Mouse (Mus musculus) bone marrow, adult 2 months (tissue): ENCODE measurements at regions not wholly inside any gene's neighbourhood (a gene's known extent, or its start where the extent isn't known, plus 50 kb on each side); places are given as distances from the start of the nearest gene placed in this dataset.

Experiments
- H3K27ac ChIP-seq: fragments of 200-500 bp; 2 replicates; pipeline ENCODE4 v1.5.1; 2012; ENCODE audit warnings: low read depth, mild to moderate bottlenecking, control low read depth, inconsistent platforms, low read length; ENCODE audit not compliant: control insufficient read depth, poor library complexity, insufficient read depth
- H3K4me1 ChIP-seq: fragments of 200-500 bp; 2 replicates; pipeline ENCODE4 v1.6.1; 2011; ENCODE audit warnings: low read length; ENCODE audit not compliant: control insufficient read depth, insufficient read depth
- H3K4me3 ChIP-seq: fragments of 200-500 bp; replicated peaks from 2 replicates; pipeline ENCODE3; 2011; ENCODE audit warnings: mild to moderate bottlenecking, low read depth, low read length, control low read depth; ENCODE audit not compliant: control insufficient read depth
- CTCF ChIP-seq: fragments of 200-500 bp; IDR thresholded peaks from 2 replicates; pipeline ENCODE4 v1.5.1; 2011; ENCODE audit warnings: low read length, control low read depth; ENCODE audit not compliant: control insufficient read depth, insufficient read depth
- POLR2A ChIP-seq: fragments of 200-500 bp; IDR thresholded peaks from 2 replicates; pipeline ENCODE4 v1.6.1; 2011; ENCODE audit warnings: low read depth, mild to moderate bottlenecking, control low read depth, low read length, borderline replicate concordance; ENCODE audit not compliant: control insufficient read depth
- WGBS: fragments of 180-500 bp; shearing (Covaris S2); methylation state at CpG from one replicate; pipeline ENCODE4 v1.1.7; 2018; 5-methylcytosine and 5-hydroxymethylcytosine counted together

DNA sequence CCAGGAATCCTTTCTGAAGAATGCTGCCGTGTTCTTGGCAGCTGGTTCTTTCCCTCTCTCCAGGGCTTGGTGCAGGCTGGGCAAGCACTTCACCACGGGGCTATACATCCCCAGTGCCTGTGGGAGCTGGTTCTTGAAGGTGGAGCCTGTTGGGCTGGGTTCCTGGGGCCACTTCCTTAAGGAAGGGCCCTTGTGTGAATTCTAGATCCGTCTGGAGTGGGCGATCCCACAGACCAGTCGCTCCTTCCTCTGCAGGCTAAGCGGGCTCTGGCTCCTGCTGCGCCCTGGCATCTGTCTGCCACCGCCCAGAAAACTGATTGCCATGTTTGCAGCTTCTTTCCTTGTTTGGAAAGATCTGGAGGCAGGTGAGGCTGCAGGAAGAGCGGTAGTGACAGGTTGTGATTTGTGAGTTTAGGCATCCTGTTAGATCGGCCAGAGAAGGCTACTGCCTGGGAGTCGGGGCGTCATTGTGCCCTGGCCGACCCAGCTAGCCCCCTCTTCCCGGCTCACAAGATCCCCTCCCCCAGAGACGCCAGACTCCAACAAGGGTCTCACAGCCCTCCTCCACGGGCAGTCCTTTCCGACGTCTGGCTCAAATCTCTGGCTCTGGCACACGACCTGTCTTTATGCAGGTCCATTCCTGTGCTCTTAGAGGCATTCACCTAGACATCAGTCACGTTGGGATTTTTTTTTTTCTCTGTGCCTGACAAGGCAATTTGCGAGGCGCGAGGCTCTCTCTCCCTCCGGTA is 135.6 kb downstream of the Nectin1 start:
- Histone ChIP-seq H3K4me1 (no peaks in the 10 kb centered on the region), H3K4me3 (no peak overlapping the region), H3K27ac (no peak overlapping the region)
- WGBS: 7% methylated on average over 24 of the region's 24 CpGs
- TF ChIP-seq CTCF: no peak
- TF ChIP-seq POLR2A: no peak

DNA sequence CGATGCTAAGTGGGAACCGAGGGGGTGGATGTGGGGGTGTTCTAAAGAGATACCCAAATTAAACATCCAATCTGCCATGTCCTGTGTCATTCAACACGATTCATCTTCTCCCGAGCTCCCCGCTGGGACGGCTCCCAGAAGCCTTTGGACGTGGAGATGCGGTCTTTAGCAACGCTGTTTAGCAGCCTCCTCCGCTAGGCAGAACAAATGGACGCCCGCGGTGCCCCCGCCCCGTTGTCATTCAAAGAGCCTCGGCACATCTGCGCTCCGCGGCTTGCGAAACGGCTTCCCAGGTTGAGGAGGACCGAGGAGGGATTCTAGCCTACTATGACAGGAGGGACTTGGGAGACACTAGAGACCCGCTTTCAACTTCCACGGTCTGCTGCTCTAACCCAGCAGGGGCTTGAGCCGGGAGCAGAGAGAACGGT is 136.2 kb downstream of the Nectin1 start:
- Histone ChIP-seq H3K27ac (no peak overlapping the region), H3K4me1 (no peaks in the 10 kb centered on the region), H3K4me3 (no peak overlapping the region)
- TF ChIP-seq POLR2A (no peak), CTCF (no peak)
- 3% methylated on average over 26 of the region's 26 CpGs for WGBS

DNA sequence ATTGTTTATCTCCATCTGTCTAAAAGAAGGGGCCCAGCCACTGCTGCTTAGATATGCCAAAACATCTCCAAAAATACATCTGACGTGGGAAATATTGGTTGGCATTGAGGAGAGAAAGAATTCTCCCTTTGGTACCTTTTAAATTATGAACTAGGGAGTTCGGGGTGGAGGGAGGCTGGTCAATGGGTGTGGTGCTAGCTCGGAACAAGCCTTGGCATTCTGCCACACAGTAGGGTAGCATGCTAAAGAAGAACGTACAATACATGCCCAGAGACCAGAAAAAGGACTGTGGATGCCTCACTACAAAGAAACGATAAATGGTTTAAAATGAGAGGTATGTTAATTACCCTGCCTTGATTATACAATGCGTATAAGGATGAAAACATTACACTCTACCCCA is 149.3 kb downstream of the Nectin1 start:
- no peaks in the 10 kb centered on the region for H3K4me1 ChIP-seq
- TF ChIP-seq POLR2A: no peak
- no peak for TF ChIP-seq CTCF
- 69% methylated on average over 6 of the region's 6 CpGs for WGBS
- no peak overlapping the region for H3K4me3 ChIP-seq
- no peak overlapping the region for H3K27ac ChIP-seq

DNA sequence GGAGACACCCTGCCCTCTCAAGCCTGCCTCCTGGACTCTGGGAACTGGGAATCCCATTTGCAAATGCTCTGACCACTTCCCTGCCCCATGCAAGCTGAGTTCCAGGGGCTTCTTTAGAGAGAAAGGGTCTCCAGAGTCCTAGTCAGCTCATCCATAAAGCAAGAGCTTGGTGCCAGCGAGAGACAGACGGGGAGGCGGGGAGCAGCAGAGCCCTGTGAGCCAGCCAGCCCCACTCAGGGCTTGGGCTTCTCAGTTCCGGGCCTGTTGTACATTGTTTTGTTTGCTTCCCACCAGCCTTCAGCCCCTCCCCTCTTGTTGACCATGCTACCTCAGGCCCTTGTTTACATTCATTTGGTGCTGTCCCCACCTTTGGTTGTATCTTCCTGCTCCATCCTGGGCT is 143.9 kb upstream of the Thy1 start:
- TF ChIP-seq CTCF (no peak), POLR2A (no peak)
- no peaks in the 10 kb centered on the region for H3K4me1 ChIP-seq
- H3K4me3 ChIP-seq: no peak overlapping the region
- 44% methylated on average over 4 of the region's 4 CpGs for WGBS
- H3K27ac ChIP-seq: no peak overlapping the region

DNA sequence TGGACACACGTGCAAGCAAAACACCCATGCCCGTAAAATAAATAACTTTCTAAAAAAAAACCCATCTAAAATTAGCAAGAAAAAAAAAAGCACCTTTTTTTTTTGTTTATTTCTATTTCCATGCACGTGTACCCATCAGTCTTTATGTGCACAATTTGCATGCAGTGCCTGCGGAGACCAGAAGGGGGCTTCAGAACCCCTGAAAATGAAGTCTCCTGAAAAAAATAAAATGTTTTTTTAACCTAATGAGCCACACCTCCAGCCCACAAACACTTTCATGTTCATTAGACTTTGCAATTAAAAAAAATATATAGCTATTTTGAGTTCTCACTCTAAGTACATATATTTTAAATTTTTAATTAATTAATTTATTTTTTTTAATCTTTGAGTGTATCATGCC is 134.9 kb upstream of the Thy1 start:
- 79% methylated on average over 4 of the region's 4 CpGs for WGBS
- Histone ChIP-seq H3K4me3 (no peak overlapping the region), H3K4me1 (no peaks in the 10 kb centered on the region), H3K27ac (no peak overlapping the region)
- TF ChIP-seq POLR2A (no peak), CTCF (no peak)

DNA sequence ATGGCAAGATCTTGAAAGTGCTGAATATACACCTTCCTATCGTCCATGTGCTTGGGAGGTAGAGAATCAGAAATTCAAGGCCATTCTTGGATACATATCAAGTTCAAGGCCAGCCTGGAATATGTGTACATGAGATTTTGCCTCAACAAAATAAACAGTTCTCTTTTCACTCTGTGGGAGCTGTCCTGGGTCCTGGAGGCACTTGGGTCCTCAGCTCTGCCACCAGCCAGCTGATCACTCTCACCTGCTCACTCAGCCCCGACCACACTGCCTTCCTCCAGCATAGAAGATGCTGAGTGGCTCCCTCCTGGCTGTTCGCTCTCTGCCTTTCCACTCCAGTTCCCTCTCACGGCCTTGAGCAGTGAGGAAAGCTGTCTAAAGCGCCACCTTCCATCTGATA is 128.2 kb upstream of the Thy1 start:
- WGBS: 53% methylated on average over 5 of the region's 5 CpGs

DNA sequence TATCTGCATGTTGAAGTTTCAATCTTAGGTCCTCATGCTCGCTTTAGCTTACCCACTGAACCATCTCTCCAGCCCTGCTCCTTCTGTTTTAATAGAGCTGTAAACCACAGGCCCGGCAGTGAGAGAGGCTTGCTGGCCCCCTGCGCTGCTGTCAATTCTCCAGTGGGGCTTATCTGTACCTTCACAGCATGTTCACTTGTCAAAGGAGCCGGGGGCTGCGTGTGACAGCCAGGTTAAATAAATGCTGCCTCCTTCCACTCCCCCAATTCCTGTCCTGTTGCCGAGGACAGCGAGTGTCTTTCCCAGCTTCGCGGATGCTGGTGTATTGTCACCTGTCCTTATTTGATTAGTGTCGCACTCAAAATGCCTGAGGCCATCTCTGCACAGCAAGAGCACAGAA is 125.7 kb upstream of the Thy1 start:
- WGBS: 50% methylated on average over 10 of the region's 10 CpGs
- no peak overlapping the region for H3K4me3 ChIP-seq
- no peak overlapping the region for H3K27ac ChIP-seq
- TF ChIP-seq CTCF (no peak), POLR2A (no peak)
- H3K4me1 ChIP-seq: no peaks in the 10 kb centered on the region

More for the DNA sequence above, 128.2 kb upstream of the Thy1 start:
- H3K27ac ChIP-seq: no peak overlapping the region
- no peaks in the 10 kb centered on the region for H3K4me1 ChIP-seq
- no peak overlapping the region for H3K4me3 ChIP-seq
- TF ChIP-seq CTCF: no peak
- TF ChIP-seq POLR2A: no peak

DNA sequence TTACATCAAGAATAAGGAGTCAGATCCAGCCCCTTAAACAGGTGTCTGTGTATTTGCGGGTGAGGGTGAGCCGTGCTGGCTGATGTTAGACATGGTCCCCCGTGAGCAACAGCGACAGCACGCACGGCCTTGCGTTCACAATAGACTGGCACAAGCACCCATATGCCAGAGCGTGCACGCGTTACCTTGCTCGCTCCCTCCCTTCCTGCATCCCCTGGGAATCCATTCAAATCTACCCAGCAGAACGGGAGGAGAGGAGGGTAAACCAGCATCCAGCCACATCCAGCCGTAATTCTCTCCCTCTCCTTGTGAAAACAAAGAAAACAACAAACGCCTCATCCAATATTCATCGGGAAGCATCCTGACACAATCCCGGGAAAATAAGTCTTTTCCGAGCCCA is 124.2 kb upstream of the Thy1 start:
- H3K4me1 ChIP-seq: no peaks in the 10 kb centered on the region
- TF ChIP-seq POLR2A (no peak), CTCF (no peak)
- H3K27ac ChIP-seq: no peak overlapping the region
- no peak overlapping the region for H3K4me3 ChIP-seq
- 78% methylated on average over 17 of the region's 17 CpGs for WGBS

DNA sequence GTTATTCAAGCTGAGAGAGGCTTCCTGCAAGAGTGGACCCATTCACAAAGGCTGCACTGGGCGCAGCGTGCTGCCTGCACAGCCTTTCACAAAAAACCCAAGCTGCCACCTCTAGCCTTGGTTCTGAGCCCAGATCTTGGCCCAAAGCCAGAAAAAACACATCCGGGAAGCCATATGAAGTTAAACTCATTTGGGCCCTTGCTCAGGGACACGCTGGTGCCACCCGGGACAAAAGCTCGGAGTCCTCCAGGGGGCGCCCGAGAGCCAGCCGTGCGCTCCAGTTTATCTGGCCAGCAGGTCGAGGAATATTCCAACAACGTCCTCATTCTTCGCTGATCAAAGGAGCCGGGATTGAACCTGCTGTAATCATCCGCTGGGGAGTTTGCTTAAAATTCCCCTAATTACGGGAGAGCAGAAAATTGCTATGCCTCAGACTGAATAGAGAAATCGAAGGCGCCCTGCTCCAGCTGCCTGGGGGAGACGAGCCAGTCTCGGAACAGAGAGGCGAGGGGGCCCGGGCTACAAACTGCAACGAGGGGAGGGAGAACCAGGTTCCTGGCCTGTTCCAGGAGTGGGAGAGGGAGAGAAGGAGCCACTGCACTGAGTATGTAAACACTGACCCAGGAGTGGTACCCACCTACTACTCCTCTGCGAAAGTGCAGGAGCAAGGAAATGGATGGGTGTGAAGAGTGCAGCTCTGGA is 123.0 kb upstream of the Thy1 start:
- H3K27ac ChIP-seq: no peak overlapping the region
- 18% methylated on average over 24 of the region's 24 CpGs for WGBS
- TF ChIP-seq CTCF: peak; percentile 67
- TF ChIP-seq POLR2A: no peak
- H3K4me3 ChIP-seq: no peak overlapping the region
- H3K4me1 ChIP-seq: no peaks in the 10 kb centered on the region
